In genomic region chr19:15617233-15617915, GRCm38 (mm10) we compare ENCODE assay signal across 7 mouse cellular contexts.
A peak's percentile ranks its signal among the peaks of the same experiment; 100 is the strongest.
DNase-seq lines count a peak whose midpoint lies in the region; ATAC-seq and TF ChIP-seq lines count a peak whose summit lies in the region.

No protein-coding gene starts in this region.

- DNase-seq in CH12.LX (ENCODE audit: extremely low read depth), result peak; percentile 51
- no peak for DNase-seq in Patski (ENCODE audit: low read depth, low spot score)
- DNase-seq in cerebellum, postnatal 36 days, result peak; percentile 29 to 46
- peak; percentile 51 for DNase-seq in gastrocnemius, postnatal 10 days
- peak; percentile 22 to 84 for DNase-seq in layer of hippocampus, adult 18-20 months (ENCODE audit: low spot score in 2 of 2)
- peak; percentile 12 for DNase-seq in lung, postnatal 25 days (ENCODE audit: low spot score)
- peak; percentile 80 to 87 for DNase-seq in right cerebral cortex, postnatal 10 days (ENCODE audit: low spot score in 2 of 2)

- no peak overlapping the region for H3K4me2 ChIP-seq in CH12.LX (ENCODE audit: insufficient read depth, low read depth, poor library complexity, severe bottlenecking)

- ATAC-seq in Patski, result peak; percentile 49

- TF ChIP-seq CTCF in CH12.LX (conservative IDR thresholded peaks at IDR 0.05 in 1 of 2, IDR thresholded peaks at IDR 0.05 in 1 of 2; ENCODE audit: low read depth in 2 of 2, low read length in 2 of 2), result peak; percentile 82 to 89
- peak; percentile 89 for TF ChIP-seq CTCF in Patski (IDR thresholded peaks at IDR 0.05)

- no peak overlapping the region for H3K4me3 ChIP-seq in CH12.LX (replicated peaks in 1 of 3; ENCODE audit: low read depth in 2 of 3, low read length in 2 of 3, poor library complexity in 1 of 3)

- no peak overlapping the region for H3K27ac ChIP-seq in CH12.LX (ENCODE audit: insufficient read depth, low read depth)

- CTCF ChIA-PET in Patski (lab: Charles Lee), result interaction anchor here (1.2 to 1.4 kb wide), 2 partner anchors 14 to 73 kb away, joined by 3 read pairs; no protein-coding TSS in a partner anchor

- in situ Hi-C loops in CH12.LX (cut with MboI; ENCODE audit: low pct_ligation_motif_present, low pct_unique_long_range_greater_than_20kb, low sequenced_read_pairs) (no loop called here), Patski (cut with MboI; ENCODE audit: low pct_unique_long_range_greater_than_20kb) (no loop called here)

- no peak for TF ChIP-seq POLR2A in CH12.LX (IDR thresholded peaks at IDR 0.05; ENCODE audit: low read depth, low read length)

- no peaks in the 10 kb centered on the region for H3K36me3 ChIP-seq in CH12.LX (replicated peaks in 1 of 2; ENCODE audit: control insufficient read depth in 1 of 2, insufficient read depth in 1 of 2, low read length in 1 of 2)

- POLR2A ChIA-PET in Patski (lab: Charles Lee), result no interaction called here

- H3K9me3 ChIP-seq in CH12.LX (replicated peaks; ENCODE audit: low read length), result no peaks in the 10 kb centered on the region

- peaks cover 0 to 3% of the 10 kb centered on the region in 2 experiments; a peak in 1 of 4 replicates for H3K4me1 ChIP-seq in CH12.LX (ENCODE audit: control insufficient read depth in 1 of 2, insufficient read depth in 2 of 2)

- H3K27me3 ChIP-seq in CH12.LX (replicated peaks), result no peaks in the 10 kb centered on the region
- H3K27me3 ChIP-seq in Patski, result peaks cover 4% of the 10 kb centered on the region

- H3K79me2 ChIP-seq in CH12.LX (replicated peaks; ENCODE audit: control insufficient read depth, extremely low read depth, insufficient read depth, poor library complexity, severe bottlenecking), result no peaks in the 10 kb centered on the region

- no peak overlapping the region for H3K9ac ChIP-seq in CH12.LX (ENCODE audit: insufficient read depth, low read depth)

- TF ChIP-seq EP300 in CH12.LX (IDR thresholded peaks at IDR 0.05; ENCODE audit: low read length), result no peak

- dilution Hi-C loops in CH12.LX (cut with MboI; ENCODE audit: extremely low pct_ligation_motif_present, extremely low pct_unique_long_range_greater_than_20kb, low sequenced_read_pairs), result no loop called here

- TF ChIP-seq RAD21 in CH12.LX (IDR thresholded peaks at IDR 0.05; ENCODE audit: low read depth, low read length), result peak; percentile 82

TF ChIP-seq in CH12.LX, 34 proteins besides CTCF, POLR2A, EP300 and RAD21:
- TF ChIP-seq ZNF384 (IDR thresholded peaks at IDR 0.05; ENCODE audit: low read depth, low read length), result no peak
- TF ChIP-seq MAX (IDR thresholded peaks at IDR 0.05; ENCODE audit: low read length), result no peak
- peak; percentile 68 for TF ChIP-seq SMC3 (IDR thresholded peaks at IDR 0.05; ENCODE audit: low read depth, low read length)
